Mouse (Mus musculus) thymus, adult 2 months (tissue): ENCODE measurements around the gene H2-Ob. TPM values are rescaled to one million over a fixed set of nuclear protein-coding genes. Genes with fewer than 3 reads are reported as not detected.

Source experiments
- DNase-seq: peaks from one replicate; pipeline ENCODE4 v3.0.0; 2021
- H3K27ac ChIP-seq: fragments of 200-500 bp; 2 replicates; pipeline ENCODE4 v1.5.1; 2012; ENCODE audit warnings: low read length, control low read depth; ENCODE audit not compliant: control insufficient read depth, insufficient read depth
- H3K27me3 ChIP-seq: fragments of 200-500 bp; 2 replicates; pipeline ENCODE4 v1.6.1; 2012; ENCODE audit warnings: mild to moderate bottlenecking, low read length, moderate library complexity, mixed read lengths; ENCODE audit not compliant: control insufficient read depth, insufficient read depth
- H3K36me3 ChIP-seq: fragments of 200-500 bp; 2 replicates; pipeline ENCODE4 v1.6.1; 2012; ENCODE audit warnings: mild to moderate bottlenecking, low read length, moderate library complexity; ENCODE audit not compliant: control insufficient read depth, insufficient read depth
- H3K4me1 ChIP-seq: fragments of 200-500 bp; replicated peaks from 2 replicates; pipeline ENCODE4 v1.6.1; 2012; ENCODE audit warnings: low read length; ENCODE audit not compliant: control insufficient read depth, insufficient read depth
- H3K4me3 ChIP-seq: fragments of 200-500 bp; 2 replicates; pipeline ENCODE4 v1.5.1; 2012; ENCODE audit warnings: mild to moderate bottlenecking, low read length, control low read depth, moderate library complexity; ENCODE audit not compliant: control insufficient read depth, insufficient read depth
- CTCF ChIP-seq: fragments of 200-500 bp; IDR thresholded peaks from 2 replicates; pipeline ENCODE4 v1.5.1; 2012; ENCODE audit warnings: mild to moderate bottlenecking, control low read depth, low read length, moderate library complexity, borderline replicate concordance; ENCODE audit not compliant: control insufficient read depth, poor library complexity, insufficient read depth; ENCODE audit errors: extremely low read depth
- POLR2A ChIP-seq: fragments of 200-500 bp; IDR thresholded peaks from 2 replicates; pipeline ENCODE4 v1.6.1; 2012; ENCODE audit warnings: mild to moderate bottlenecking, low read length, control low read depth, moderate library complexity; ENCODE audit not compliant: control insufficient read depth, poor library complexity, insufficient read depth; ENCODE audit errors: extremely low read depth
- WGBS: fragments of 180-500 bp; shearing (Covaris S2); methylation state at CpG from one replicate; pipeline ENCODE4 v1.1.7; 2018; 5-methylcytosine and 5-hydroxymethylcytosine counted together
- polyA plus RNA-seq: library from polyadenylated mRNA; depleted of rRNA; stranded (reverse); fragments of >200 nt; gene quantifications from 2 replicates; pipeline ENCODE4 v1.2.3, GENCODE M21; 2012

H2-Ob gene
- polyA plus RNA-seq, 1 experiment = 37.5 TPM

DNA sequence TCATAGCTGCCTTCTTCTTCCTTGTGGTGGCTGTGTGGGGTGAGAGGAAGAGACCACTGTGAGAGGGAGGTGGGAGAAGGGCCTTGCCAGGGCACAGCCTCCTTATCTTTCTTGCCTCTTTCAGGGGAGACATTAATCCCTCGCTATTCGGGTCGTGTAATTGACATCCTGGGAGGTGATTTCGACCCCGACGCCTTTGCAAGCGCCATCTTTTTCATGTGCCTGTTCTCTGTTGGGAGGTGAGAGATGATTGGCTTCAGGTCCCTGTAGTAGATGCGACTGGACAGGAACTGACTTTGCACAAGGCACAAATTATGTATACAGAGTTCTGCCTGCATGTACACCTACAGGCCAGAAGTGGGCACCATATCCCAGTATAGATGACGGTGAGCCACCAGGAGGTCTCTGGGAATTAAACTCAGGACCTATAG is 32.9 kb upstream of the H2-Ob start:
- H3K4me1 ChIP-seq = peaks cover 61% of the 10 kb centered on the region
- peak; percentile 69 for DNase-seq
- peaks cover 13% of the 10 kb centered on the region; the same call in 1 of the 2 replicates for H3K36me3 ChIP-seq
- peak overlapping the region; percentile 93 for H3K27ac ChIP-seq
- TF ChIP-seq CTCF = no peak
- TF ChIP-seq POLR2A = no peak
- 3% methylated on average over 9 of the region's 9 CpGs for WGBS
- peak overlapping the region; percentile 98 for H3K4me3 ChIP-seq
- no peaks in the 10 kb centered on the region for H3K27me3 ChIP-seq

- Histone ChIP-seq H3K36me3 (peaks cover 10% of the 10 kb centered on the region; the same call in 1 of the 2 replicates), H3K4me1 (peaks cover 59% of the 10 kb centered on the region), H3K27ac (peak overlapping the region; percentile 27; the same call in 1 of the 2 replicates), H3K27me3 (no peaks in the 10 kb centered on the region), H3K4me3 (no peak overlapping the region)
- TF ChIP-seq POLR2A = no peak
- TF ChIP-seq CTCF = no peak
- DNase-seq = no peak
- WGBS = 74% methylated on average over 5 of the region's 5 CpGs
Observed at GRCm38 (mm10) chr17:34206731-34207130, 32.0 kb upstream of the H2-Ob start.

DNA sequence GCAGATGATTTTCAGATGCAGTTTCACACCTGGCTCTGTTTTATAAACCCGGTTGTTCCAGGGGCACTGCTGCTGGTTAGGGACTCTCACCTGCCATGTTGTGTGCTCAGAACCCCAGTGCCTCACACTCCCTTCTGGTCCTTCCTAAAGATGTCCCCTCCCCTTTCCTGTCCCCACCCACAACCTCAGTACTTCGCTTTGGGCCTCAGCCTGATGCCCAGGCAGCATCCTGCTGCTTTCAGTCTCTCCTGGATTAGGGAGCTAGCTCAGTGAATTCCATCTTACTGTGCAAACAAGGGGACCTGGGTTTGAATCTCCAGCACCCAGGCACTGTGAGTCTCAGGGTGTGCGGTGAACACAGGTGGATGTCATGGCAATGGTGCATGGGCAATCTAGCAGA is 31.2 kb upstream of the H2-Ob start:
- no peak overlapping the region for H3K27ac ChIP-seq
- no peak for TF ChIP-seq POLR2A
- TF ChIP-seq CTCF = no peak
- WGBS = 41% methylated on average over 3 of the region's 3 CpGs
- no peak overlapping the region for H3K4me3 ChIP-seq
- DNase-seq = peak; percentile 57
- no peaks in the 10 kb centered on the region for H3K27me3 ChIP-seq
- H3K4me1 ChIP-seq = peaks cover 61% of the 10 kb centered on the region
- peaks cover 10% of the 10 kb centered on the region; the same call in 1 of the 2 replicates for H3K36me3 ChIP-seq

- H3K4me3 ChIP-seq = no peak overlapping the region
- H3K27ac ChIP-seq = no peak overlapping the region
- peaks cover 60% of the 10 kb centered on the region for H3K4me1 ChIP-seq
- no peak for DNase-seq
- TF ChIP-seq POLR2A = no peak
- TF ChIP-seq CTCF = no peak
- peaks cover 14% of the 10 kb centered on the region; the same call in 1 of the 2 replicates for H3K36me3 ChIP-seq
- WGBS = 94% methylated on average over 9 of the region's 9 CpGs
- H3K27me3 ChIP-seq = no peaks in the 10 kb centered on the region
Observed at GRCm38 (mm10) chr17:34207866-34208265, 30.8 kb upstream of the H2-Ob start.

- H3K36me3 ChIP-seq = peaks cover 16% of the 10 kb centered on the region; the same call in 1 of the 2 replicates
- WGBS = 28% methylated on average over 10 of the region's 10 CpGs
Observed at GRCm38 (mm10) chr17:34208421-34208820, 30.3 kb upstream of the H2-Ob start.

GRCm38 (mm10) chr17:34209680-34210079 is 29.0 kb upstream of the H2-Ob start:
- WGBS = 85% methylated on average over 3 of the region's 3 CpGs
- H3K36me3 ChIP-seq = peaks cover 28% of the 10 kb centered on the region
- peak overlapping the region; percentile 71 for H3K27ac ChIP-seq

More at GRCm38 (mm10) chr17:34208421-34208820, 30.3 kb upstream of the H2-Ob start:
- no peak for DNase-seq
- Histone ChIP-seq H3K4me3 (no peak overlapping the region), H3K4me1 (peaks cover 56% of the 10 kb centered on the region), H3K27me3 (no peaks in the 10 kb centered on the region), H3K27ac (peak overlapping the region; percentile 33; the same call in 1 of the 2 replicates)
- TF ChIP-seq POLR2A (no peak), CTCF (no peak)

More at GRCm38 (mm10) chr17:34209680-34210079, 29.0 kb upstream of the H2-Ob start:
- TF ChIP-seq CTCF = peak; percentile 73; the same call in 1 of the 2 replicates
- TF ChIP-seq POLR2A = no peak
- Histone ChIP-seq H3K27me3 (no peaks in the 10 kb centered on the region), H3K4me1 (peaks cover 49% of the 10 kb centered on the region), H3K4me3 (no peak overlapping the region)
- peak; percentile 34 for DNase-seq
